Mouse (Mus musculus): ENCODE results near the gene Uggt2.
A peak's percentile ranks its signal among the peaks of the same experiment; 100 is the strongest.
"Not testable (repeated sequence)": the region's sequence is repeated elsewhere in the genome, so short reads cannot be mapped to it uniquely, and the experiment has no call there.

The Uggt2 gene

DNA sequence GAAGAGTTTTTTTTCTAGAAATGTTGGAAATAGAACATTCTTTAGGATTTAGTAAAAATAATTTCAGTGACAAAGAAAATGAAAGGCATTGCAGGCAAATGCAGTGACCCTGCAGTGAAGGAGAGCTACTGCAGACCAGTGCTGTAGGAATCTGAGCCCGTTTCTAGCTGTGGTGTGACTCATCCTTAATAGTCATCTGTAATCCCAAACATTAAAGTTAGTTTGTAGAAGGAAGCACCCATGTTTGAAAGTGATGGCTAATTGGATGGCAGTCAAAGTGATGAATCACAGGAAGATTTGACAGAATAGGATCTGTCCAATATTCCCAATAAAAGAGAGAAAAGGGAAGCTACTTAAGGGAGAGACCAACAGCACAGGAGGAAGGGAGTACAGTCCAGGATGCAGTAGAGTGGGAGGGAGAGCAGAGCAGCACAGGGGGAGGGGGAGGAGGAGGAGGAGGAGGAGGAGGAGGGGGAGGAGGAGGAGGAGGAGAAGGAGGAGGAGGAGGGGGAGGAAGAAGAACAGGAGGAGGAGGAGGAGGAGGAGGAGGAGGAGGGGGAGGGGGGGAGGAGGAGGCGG, 71.5 kb downstream of the Uggt2 start:
- DNase-seq, result no peak

- peak; percentile 61 for DNase-seq
Measured at GRCm38 (mm10) chr14:119027130-119027529, 72.1 kb downstream of the Uggt2 start.

- no peak for DNase-seq
Measured at GRCm38 (mm10) chr14:119025889-119026288, 73.3 kb downstream of the Uggt2 start.

DNA sequence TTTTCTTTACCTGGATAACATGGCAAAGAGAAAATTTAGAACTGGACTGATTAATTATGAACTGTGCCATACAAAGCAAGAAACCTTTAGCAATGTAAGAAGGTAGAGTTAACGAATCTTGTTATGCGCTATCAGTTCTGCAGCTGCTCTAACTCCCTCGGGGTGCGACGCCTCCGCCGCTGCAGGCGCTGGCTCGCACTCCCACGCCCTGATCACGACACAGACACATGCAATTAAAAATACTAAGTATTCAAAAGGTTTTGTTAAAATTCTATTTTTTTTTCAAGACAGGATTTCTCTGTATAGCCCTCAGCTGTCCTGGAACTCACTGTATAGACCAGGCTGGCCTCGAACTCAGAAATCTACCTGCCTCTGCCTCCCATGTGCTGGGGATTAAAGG, 85.7 kb downstream of the Uggt2 start:
- DNase-seq, result peak; percentile 63

GRCm38 (mm10) chr14:119012607-119013431, 86.4 kb downstream of the Uggt2 start:
- peak; percentile 86 for DNase-seq

- DNase-seq, result no peak
Measured at GRCm38 (mm10) chr14:119009531-119009930, 89.7 kb downstream of the Uggt2 start.

GRCm38 (mm10) chr14:119008031-119008590, 91.1 kb downstream of the Uggt2 start:
- DNase-seq, result no peak

GRCm38 (mm10) chr14:119007103-119007951, 91.9 kb downstream of the Uggt2 start:
- peak; percentile 99 for DNase-seq

GRCm38 (mm10) chr14:119006441-119007102, 92.7 kb downstream of the Uggt2 start:
- DNase-seq, result no peak

DNA sequence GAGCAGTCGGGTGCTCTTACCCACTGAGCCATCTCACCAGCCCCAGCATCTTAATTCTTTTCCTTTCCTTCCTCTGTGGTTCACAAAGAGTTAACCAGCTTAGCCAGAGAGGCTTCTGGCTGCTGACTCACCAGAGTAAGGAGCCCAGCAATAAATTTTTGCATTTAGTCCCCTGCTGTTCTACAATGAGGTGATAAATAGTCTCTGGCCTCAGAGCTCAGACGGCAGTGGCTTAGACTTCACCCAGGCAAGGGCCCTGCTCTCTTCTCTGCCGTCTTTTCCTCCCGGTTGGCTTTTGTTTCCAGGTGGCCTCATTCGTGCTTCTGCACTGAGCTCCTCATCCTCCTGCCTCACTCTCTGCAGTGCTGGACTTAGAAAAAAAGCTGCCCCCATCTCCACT, 93.4 kb downstream of the Uggt2 start:
- no peak for DNase-seq

DNA sequence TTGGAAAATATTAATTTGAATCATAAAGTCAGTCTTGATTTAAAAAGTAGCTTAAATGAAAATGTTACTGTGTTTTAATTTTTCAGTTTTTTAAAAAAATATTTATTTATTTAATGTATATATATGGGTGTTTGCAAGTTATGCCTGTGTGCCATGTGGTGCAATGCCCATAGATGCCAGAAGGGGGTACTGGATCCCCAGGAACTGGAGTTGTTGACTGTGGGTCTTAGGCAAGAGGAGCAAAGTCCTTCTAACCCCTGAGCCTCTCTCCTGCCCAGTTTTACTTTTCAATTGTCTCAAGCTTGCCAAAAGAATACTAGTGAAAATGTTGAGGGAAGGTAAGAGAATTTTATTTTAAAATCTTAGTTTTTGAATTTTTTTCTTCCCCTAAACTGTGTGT, 95.9 kb downstream of the Uggt2 start:
- no peak for DNase-seq

DNA sequence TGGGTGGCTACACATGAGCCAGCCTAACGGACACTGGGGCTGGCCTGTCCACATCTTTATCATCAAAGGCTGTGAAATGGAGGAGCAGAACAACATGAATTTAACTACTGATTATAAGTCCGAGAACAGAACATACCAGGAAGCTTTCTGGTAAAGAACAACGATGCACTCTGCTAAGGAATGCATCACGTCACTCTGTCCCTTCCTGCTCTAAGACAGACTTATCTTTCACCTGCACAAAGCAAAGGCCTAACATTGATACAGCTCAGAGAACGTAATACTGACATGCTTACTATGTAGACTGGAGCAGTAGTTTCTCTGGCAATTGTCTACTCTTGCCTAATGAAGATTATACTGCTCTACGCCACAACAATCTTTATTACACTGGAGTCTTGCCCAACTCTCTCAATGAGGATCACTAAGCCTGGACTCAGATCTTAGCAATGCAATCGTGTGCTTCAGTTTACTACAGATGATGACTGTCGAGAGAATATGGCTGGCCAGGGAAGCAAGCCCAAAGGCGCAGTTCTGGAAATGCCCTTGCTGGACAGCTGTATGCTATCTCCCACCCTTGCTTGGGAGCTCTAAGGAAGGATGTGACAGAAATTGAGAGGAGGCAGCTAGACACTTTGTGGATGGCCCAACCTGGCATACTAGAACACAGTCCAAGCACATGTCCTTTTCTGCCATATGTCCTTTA, 103.9 kb downstream of the Uggt2 start:
- no peak for DNase-seq

- no peak for DNase-seq
Measured at GRCm38 (mm10) chr14:118987523-118988496, 111.4 kb downstream of the Uggt2 start.

- DNase-seq, result peak; percentile 62
Measured at GRCm38 (mm10) chr14:118986653-118987522, 112.3 kb downstream of the Uggt2 start.

DNA sequence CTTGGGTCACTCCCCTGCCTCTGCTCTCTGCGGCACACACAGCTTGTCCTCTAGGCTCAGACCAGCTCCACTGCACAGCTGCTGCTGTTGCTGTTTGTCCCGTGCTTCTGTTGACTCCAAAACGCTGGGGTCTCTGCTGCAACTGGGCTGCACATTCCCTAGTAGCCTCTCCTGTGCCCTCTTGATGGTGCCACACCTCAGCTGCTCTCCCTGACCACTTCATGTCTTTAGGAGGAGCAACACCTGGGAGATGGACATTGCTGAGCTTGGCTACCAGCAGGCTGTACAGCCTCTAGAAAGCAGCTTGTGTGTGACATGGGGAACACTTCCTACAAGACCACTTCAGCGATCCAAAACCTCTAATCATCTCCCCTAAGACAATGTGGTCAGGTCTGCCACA, 115.1 kb downstream of the Uggt2 start:
- DNase-seq, result no peak

- no peak for DNase-seq
Measured at GRCm38 (mm10) chr14:118983396-118983795, 115.8 kb downstream of the Uggt2 start.

DNA sequence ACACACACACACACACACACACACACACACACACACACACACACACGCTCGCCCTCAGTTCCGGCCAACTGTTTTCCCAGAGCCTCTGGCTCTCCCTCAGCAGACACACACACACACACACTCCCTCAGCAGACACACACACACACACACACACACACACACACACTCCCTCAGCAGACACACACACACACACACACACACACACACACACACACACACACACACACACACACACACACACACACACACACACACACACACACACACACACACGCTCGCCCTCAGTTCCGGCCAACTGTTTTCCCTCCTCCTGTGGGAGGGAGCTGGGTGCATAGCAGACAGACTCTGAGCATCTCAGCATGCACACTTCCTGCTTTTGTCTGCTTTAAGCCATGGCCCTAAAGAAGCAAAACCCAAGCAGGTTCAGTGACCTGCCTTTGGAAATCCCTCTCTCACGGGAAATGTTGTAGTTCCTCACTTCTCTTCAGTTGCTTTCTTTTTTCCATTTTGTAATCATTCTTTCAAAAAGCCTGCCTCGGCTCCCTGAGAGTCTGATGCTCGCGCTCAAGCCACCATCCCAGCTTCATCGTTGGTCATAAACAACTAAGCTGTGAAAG, 116.7 kb downstream of the Uggt2 start:
- not testable (repeated sequence) for DNase-seq

DNA sequence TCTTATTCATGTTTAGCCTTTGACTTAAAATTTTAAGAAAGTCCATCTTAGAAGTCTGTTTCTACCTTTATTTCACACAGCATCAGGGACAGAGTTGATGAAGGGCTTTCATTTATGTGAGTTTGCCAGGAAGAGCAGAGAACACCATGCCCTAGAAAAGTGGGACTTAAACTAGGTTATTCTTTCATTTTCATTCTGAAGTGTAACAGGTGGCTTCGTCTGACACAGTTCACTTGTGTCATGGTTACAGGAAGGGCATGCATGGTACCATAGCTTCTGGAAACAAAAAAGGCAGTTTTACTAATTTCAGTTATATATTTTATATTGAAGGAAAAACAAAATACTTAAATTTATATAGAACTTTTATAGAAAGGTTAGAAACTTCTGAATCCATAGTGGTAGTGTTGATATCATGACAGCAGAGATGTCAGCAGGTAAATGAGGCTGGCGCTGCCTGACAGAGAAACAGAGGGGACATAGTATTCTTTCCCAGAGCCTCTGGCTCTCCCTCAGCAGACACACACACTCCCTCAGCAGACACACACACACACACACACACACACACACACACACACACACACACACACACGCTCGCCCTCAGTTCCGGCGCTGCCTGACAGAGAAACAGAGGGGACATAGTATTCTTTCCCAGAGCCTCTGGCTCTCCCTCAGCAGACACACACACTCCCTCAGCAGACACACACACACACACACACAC, 117.4 kb downstream of the Uggt2 start:
- not testable (repeated sequence) for DNase-seq

DNA sequence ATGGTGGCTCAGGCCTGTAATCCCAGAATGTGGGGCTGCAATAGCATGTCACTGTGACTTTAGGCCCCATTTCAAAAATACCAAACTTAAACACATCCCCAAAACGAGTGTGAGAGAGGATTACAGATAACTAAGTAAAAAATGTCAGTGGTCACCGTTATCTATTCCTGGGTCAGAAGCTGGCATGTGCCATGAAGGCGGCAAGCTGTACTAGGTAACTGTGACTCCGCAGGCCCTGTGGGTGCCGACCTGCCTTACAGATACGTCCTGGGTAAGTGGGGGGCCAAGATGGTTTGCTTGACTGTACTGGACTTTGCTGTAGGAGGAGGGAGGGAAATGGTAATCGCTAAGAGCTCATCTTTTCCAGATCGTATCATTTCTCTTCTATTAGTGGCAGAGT, 118.3 kb downstream of the Uggt2 start:
- no peak for DNase-seq
